Mouse (Mus musculus) frontal cortex, adult 2 months (tissue): ENCODE data around the gene Akap11. TPM values are rescaled to one million over a fixed set of nuclear protein-coding genes. Genes with fewer than 3 reads are reported as not detected.

ENCODE experiments used
- DNase-seq, 2 experiments: peaks; one replicate each; pipeline ENCODE4 v3.0.0; 2022; ENCODE audit warnings: low spot score in 1 of 2; ENCODE audit errors: extremely low spot score in 1 of 2
- polyA plus RNA-seq: library from polyadenylated mRNA; depleted of rRNA; stranded (reverse); fragments of >200 nt; gene quantifications from 2 replicates; pipeline ENCODE4 v1.2.3, GENCODE M21; 2012

Akap11 gene
- polyA plus RNA-seq, 1 experiment = 61.7 TPM

DNA sequence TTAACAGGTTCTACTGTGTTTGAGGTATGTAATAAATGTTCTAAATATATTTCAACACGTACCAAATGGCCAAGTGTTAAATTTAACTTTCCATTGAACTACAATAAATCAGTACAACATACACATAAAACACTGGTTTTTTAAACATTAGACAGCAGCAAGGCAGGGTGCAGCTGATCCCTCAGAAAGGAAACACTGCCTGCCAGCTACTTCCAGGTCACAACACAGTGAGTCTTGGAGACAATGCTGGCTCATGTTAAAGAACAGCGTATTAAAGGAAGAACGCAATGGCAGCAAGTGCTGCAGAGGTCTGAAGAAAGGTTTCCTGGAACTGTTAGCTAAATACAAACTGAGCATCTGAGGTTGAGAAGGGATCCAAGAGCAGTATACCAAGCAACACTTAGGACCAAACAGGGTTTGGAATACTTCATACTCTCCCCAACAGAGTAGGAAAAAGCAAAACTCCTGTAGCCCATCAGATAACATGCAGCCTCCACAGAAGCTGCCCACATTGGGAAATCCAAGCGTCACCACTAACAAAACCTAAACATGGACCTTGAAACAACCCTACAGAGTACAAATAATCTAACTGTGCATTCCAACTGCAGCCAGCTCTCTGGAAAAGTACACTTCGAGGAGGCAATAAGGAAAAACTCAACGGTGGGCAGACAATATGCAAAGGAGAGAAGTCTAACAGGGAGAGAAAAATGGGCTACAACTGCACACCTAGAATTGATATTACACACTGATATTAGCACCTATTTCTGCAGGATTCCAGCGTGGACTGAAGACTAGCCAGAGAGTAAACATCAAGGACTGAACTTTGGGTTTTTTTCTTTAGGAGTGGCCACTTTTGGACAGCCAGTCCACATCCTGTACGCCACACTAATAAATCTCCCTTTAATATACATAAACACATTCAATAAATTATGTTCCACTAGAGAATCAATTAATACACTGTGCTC lies 7.9 kb downstream of the Akap11 start:
- DNase-seq = no peak

DNA sequence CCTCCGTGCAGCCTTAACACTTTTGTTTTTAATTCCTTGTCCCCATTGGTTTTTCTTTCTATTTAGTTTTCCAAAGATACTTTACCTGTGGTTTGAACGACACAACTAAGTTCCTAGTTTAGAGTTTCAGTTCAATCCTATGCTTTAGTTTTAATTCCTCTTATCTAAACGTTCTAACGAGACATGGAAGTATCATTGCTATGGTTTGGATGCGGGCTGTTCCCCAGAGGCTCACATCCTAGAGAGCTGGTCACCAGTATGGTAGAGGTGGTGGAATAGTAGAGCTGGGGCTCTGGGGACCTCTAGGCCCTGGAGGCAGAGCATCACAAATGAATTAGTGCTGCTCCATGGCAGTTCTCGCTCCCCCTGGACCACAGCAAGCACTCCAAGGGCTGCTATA lies 9.7 kb downstream of the Akap11 start:
- DNase-seq = no peak

DNA sequence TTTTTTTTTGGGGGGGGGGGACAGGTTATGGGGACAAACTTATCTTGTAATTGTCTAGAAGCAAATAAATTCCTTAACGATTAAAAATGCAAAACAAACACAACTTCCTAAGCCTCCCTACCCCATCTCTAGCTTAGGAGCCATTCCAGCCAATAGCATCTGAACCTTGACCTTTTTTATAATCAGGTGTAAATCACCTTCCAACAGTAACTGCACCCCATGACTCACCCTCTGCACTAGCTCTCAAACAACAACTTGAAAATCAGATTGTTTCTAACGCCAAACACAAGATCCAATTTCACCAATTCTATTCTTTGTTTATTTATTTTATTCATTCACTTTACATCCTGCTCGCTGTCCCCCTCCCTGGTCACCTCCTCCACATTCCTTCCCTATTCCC lies 10.1 kb downstream of the Akap11 start:
- DNase-seq = no peak

DNA sequence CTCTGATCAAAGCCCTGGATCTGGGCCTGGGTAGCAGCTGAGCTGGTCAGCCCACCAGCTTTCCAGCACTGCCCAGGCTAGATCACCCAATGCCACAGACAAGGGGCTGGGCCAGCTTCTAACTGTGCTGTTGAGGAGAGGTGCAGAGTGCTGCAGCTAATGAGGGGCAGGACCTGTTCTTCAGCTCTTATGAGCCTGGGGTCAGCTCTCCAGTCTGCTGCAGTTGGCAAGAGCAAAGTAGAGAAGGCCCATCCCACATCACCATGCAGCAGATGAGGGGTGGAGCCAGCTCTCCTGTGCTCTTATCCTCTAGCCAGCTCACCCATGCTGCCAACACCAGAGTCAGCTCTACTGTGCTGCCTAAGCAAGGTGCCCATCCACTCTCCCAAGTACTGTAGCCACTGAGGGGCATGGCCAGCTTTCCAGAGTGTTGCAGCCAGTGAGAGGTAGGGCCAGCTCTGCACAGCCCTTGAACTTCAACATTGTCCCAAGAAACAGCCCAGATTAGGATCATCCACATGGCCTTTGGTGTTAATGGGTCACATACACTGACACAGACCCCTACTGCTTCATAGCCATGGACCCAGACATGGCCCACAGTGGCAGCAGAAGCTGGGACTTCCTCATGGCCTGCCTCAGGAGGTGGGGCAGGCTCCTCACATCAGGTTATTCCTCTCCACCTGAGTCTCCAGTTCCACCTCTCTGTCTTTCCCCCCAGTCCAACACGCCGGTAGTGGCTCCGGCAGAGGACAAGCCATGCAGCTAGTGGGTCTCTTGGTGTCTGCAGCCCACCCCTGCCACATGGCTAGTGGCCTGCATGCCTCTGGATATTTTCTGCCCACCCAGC lies 10.8 kb downstream of the Akap11 start:
- no peak for DNase-seq

DNA sequence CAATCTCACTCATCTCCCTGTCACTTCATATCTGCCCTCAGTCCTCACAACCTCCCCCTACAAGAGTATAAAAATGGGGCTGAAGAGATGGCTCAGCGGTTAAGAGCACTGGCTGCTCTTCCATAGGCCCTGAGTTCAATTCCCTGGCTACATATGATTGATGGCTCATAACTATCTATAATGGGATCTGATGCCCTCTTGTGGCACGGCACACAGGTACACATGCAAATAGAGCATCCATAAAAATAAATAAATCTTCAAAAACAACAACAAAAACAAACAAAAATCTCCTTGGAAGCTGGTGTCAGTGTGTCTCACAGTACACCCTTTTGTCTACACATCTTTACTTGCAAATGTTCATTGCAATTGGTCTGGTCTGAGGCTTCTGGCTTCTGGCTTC lies 11.5 kb downstream of the Akap11 start:
- no peak for DNase-seq

DNA sequence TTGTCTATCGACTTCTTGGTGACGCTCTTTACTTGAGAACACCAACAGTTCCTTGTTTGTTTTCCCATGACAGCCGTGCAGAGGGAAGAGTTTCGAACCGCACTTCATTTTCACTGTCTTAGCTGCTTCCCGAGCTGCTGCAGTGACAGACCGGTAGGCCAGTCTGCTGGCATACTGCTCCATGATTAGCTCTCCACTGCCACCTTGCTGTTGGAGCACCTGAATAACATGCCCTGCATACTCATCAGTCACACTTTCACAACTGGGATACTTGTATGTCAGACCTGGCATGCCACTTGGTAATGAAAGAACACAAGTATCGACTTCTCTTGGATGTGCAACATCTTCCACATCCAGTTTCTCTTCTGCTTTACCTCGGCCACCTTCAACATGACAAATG lies 25.9 kb downstream of the Akap11 start:
- peak in 1 of 2 experiments; percentile 34 for DNase-seq

DNA sequence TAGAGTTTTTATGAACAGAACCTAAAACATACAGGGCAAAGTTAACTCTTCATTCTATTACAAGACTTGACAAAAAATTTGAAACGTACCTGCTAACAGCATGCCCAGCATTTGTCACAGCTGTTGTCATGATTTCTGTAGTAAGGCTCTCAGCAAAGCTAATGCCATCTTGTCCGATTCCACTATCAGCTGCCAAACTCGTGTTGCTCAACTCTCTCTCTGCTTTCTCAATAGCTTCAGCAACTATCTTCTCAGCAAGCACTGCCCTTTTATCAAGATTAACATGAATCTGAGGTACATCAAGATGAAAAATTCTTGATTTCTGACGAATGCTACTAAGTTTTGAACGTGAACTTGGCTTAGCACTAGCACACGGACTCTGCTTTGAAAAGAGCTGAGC lies 26.8 kb downstream of the Akap11 start:
- no peak for DNase-seq

DNA sequence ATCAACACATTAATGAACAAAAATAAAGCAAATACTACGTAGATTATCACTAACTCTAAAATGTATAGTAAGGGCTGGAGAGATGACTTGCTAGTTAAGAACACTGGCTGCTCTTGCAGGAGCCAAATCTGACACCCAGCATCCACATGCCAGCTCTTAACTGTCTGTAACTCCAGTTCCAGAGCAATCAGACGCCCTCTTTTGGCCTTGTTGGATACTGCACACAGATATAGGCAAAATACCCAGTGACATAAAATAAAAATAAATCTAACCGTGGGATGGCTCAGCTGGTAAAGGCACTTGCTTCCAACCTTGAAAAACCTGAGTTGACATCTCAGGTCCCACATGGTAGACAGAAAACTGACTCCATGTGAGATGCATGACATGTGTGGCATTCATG lies 36.0 kb downstream of the Akap11 start:
- DNase-seq = no peak

DNA sequence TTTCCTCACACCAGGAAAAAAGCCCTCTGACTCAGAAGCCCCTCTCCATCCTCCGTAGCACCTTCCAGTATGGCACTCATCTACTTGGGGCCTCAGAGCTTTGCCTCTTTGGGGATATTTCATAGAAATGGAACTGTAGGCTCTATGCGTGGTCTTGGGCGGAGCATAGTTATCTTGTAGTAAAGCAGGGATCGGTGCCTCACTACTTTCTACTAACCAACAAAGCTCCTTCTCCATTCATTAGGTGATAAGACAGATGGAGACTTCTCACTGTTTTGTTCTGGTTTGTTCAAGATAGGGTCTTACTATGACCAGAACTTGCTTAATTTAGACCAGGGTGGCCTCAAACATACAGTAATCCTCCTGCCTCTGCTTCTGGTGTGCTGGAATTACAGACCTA lies 39.9 kb downstream of the Akap11 start:
- no peak for DNase-seq

DNA sequence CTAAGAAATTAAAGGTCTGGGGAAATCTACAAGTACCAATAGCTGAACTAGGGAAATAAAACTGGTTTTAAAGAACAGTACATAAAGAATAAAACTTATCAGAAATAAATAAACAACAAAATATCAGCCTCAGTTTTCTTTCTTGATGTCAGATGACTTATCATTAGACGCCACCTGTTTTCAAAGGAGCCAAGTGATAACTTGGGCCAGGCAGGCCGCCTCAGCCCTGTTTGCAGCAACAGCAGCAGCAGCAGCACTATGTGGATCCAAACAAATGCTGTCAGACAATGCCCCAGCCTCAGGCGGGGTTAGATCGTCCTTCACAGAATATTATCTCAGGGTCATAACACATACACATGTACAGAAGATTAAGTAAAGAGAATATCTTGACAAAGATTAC lies 41.4 kb downstream of the Akap11 start:
- no peak for DNase-seq

DNA sequence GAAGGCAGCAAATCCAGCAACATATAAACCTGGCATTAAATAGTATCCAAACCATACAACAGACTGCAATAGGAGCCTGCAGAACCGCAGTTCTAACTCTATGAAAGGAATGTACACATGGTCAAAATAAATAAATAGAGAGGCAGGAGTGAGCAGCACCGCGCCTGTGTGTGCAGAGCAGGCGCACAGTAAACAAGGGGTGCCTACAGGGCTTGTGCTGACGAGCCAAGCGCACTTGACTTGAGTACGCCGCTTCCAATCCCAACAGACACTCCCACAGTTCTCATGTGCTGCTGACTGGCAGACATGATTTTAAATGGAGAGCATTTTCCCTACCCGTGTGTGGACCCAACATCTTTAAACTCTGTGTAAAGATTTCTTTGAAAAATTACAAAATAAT lies 44.0 kb downstream of the Akap11 start:
- DNase-seq = no peak

DNA sequence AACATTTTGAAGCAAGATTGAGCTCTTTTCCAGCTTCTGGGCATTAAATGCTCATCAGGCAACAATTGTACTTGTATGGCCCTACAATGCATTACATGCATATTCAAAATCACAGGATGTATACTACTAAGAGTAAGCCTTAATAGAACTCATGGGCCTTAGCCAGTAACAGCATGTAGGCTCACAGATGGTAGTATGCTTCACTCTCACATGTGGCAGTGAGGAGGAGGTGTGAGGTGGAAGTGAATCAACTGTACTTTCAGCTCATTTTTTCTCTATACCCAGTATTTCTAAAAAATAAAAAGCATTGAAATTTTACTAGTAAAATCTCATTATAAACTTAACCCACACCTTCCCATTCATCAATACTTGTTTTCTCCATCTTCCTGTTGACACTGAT lies 45.2 kb downstream of the Akap11 start:
- peak; percentile 63 to 80 for DNase-seq

DNA sequence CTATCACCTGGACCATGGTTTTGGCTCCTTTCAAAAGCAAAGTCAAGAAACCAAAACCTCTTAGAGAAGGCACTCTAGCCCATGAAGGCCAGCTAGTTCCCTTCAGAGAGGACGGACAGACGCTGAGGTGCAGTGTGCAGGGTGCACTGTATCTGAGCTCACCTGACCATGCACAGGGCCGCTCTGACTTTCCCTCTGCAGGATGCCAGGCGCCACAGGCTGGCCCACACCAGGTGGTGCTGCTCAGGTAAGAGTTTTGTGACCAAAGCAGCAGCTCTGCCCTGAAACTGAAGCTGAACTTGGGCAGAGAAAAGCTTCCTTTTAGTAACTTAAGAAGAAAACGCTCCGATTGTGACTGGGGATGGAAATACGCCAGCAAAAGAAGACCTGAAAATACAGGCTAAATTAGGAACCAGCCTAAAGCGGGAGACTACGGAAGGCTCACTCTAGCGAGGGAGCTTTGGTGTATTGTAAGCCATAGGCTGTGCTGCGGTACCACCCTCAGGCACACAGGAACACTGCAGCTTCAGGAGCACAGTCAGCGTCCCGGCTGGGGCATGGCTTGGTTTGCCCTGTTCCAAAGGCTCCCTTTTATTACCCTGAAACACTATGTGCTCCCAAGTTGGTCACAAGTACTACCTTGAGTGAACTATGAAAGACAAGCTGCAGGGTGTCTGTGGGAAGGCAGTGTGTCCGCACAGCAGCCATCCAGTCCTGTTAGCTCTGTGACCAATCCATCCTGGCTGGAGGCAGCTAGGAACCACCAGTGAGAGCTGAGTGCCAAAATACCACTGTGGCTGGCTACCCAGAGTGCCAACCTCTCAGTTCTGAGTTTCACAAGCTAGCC lies 54.0 kb downstream of the Akap11 start:
- DNase-seq = peak; percentile 37 to 80

DNA sequence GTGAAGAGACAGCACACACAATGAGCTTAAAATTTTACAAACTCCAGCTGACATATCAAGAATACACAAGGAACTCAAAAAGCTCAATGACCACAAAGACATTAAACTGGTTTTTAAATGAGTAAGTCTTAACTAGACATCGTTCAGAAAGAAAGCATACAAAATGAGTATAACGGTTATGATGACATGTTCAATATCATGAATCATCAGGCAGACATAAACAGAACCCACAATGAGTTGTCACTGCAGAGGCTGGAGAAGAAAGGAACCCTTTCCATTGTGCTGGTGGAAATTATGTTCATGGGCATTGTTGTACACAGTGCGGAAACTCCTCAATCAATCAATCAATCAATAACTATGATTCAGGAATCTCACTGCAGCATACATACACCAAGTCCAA lies 62.5 kb downstream of the Akap11 start:
- DNase-seq = no peak

DNA sequence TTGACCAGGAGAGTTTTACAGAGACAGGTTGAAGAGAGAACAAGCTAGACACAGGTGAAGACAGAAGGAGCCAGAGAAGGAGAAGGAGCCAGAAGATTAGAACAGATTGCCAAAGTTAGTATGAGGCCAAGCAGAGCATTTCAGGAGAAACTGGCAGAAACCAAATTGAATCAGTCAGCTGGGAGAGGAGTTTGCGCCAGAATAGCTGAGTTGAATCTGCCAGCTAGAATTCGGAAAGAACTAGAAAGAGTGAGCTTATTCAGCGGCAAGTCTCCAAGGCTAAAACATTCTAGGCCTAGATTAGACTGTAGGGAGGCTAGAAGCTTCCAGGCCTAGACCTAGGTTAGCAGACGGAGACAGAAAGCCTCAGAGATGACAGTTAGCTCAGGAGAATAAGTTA lies 65.9 kb downstream of the Akap11 start:
- no peak for DNase-seq

DNA sequence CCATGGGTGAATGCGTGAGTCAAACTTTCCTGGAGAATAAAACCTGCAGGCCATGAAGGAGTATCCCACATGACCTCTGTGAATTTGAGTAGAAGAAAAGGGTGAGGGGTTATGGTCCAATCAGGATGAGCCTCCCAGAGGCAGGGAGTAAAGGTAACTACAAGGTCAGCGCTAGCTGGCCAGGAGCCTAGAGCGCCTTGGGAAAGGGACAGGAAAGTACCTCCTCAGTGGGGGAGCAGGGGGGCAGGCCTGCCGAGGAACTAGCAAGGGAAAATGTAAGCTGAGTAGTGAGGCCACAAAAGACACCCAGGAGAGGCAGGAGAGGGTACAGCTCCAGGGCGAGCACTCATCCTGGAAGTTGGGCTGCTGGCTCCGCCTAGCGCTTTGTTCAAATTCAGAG lies 67.6 kb downstream of the Akap11 start:
- DNase-seq = no peak

DNA sequence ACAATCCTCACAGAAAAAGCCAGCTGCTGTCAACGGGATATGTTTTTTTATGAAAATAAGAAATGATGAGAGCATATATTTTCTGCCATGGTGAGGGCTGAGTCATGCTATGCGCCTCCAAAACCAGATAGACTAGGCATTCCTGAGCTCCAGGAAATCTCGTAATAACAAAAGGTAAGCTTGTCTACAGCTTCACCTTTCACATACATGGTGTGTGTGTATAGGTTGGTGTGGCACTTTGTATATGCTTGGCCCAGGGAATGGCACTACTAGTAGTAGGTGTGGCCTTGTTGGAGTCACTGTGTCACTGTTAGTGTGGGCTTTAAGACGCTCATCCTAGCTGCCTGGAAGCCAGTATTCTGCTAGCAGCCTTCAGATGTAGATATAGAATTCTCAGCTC lies 68.6 kb downstream of the Akap11 start:
- no peak for DNase-seq

DNA sequence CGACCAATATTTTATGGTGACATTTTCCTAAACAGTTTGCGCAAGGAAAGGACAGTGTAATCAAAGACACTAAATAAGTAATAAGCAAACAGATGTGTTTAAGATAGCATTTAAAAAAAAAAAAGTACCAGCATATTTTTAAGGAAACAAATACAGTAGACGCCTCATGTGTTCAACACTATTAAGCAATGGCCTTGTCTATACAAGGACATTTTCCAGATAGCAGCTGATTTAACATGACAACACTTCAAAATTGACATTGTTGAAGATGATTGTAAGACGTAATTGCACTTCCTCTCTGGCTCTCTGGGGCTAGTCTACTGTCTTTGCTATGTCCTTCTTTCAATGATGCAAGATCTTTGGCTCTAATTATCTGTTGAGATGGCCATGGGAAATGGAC lies 72.3 kb downstream of the Akap11 start:
- DNase-seq = no peak

DNA sequence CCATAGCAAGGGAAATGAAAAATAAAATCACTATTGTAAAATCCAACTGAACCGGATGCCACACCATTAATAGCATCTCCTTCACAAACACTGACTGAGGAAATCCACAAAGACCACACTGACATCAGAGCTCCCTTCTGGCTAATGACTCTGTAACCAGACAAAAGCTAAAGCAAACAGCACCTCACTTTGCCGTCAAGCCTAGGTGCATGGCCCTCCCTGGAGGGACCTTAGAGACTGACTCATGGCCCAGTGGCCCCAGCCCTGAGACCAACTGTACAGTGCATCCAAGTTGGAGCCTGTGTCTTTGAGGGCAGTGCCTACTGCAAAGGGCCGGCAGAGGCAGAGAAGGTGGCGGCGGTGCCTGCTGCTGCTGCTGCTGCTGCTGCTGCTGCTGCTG lies 77.5 kb downstream of the Akap11 start:
- DNase-seq = no peak

DNA sequence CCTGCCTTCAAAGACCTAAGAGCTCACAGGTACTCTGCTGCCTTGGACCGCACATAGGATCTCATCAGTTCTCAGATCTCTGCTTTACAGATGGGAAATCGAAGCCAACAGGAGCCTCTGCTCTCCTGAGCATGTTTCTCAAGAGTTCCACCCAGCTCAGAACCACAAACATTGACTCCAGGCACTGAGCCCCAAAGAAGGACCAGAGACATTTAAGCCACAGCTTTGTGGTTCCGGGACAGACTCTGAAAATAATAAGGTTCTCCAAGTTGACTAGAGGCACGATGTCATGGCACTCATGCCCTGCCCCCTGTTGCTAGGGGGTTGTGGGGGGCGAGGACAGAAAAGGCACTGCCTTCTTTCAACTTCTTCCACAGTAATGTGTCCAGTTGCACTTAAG lies 77.9 kb downstream of the Akap11 start:
- DNase-seq = no peak

DNA sequence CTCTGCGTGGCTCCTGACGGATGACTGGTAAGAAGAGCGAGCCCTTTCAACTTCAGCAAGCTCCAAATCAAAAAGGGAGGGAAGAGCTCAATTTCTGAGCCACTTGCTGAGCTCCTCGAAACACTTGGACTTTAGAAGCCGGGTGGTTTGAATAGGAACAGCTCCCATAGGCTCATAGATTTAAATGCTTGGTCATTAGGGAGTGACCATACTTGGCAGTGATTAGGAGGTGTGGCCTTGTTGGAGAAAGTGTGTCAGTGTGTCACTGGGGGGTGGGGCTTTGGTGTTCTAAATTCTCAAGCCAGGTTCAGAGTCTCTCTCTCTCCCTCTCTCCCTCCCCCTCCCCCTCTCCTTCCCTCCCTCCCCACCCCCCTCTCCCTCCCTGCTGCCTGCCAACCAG lies 81.6 kb downstream of the Akap11 start:
- no peak for DNase-seq
